28 mouse cellular contexts compared by ENCODE assay signal in the genomic region with DNA sequence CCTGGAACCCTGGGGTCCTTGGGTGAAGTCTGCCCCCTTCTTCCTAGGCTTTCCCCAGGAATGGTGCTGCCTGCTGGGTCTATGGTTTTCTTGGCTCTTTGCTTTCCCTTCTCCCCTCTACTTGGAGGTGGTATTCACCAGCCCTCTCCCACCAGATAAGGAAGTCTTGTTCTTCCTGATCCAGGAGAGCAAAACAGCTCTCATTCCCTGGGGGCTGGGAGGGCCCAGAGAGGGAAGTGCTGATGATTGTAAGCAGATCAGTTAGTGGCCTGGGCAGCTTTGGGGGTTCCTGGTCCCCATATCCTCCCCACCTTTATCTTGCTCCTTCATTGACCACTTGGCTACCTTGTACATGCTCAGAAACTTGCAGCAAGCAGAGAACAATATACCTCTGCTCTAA. TPM values are rescaled to one million over a fixed set of nuclear protein-coding genes. Genes with fewer than 3 reads are reported as not detected.
"Had no signal": no experiment of that assay in that cellular context is flagged by ENCODE, and none has a peak within 500 bp of the region (broad histone marks: within the 10 kb centered on the region; RNA-seq: fewer than 3 reads in every experiment).

No protein-coding gene starts in this region.

- H3K36me3 ChIP-seq: embryonic facial prominence, embryonic 10.5 days; embryonic facial prominence, embryonic 12.5 days; embryonic facial prominence, embryonic 13.5 days; embryonic facial prominence, embryonic 15.5 days; forebrain, embryonic 10.5 days; forebrain, embryonic 12.5 days; forebrain, embryonic 15.5 days had no signal

- H3K9ac ChIP-seq: embryonic facial prominence, embryonic 12.5 days; embryonic facial prominence, embryonic 13.5 days; embryonic facial prominence, embryonic 15.5 days; forebrain, embryonic 12.5 days; forebrain, embryonic 13.5 days; forebrain, embryonic 15.5 days; forebrain, postnatal 0 days had no signal

- H3K27ac ChIP-seq: embryonic facial prominence, embryonic 10.5 days; embryonic facial prominence, embryonic 12.5 days; embryonic facial prominence, embryonic 13.5 days; embryonic facial prominence, embryonic 15.5 days; forebrain, embryonic 10.5 days; forebrain, embryonic 12.5 days; forebrain, embryonic 13.5 days; forebrain, embryonic 15.5 days; gastrocnemius, adult 2 months had no signal

- ATAC-seq: forebrain, embryonic 13.5 days; forebrain, embryonic 14.5 days; forebrain, embryonic 15.5 days; forebrain, embryonic 16.5 days; forebrain, postnatal 0 days had no signal

- H3K4me2 ChIP-seq: embryonic facial prominence, embryonic 12.5 days; embryonic facial prominence, embryonic 13.5 days; embryonic facial prominence, embryonic 15.5 days; forebrain, embryonic 12.5 days; forebrain, embryonic 13.5 days; forebrain, embryonic 15.5 days had no signal

- H3K4me3 ChIP-seq: embryonic facial prominence, embryonic 10.5 days; embryonic facial prominence, embryonic 12.5 days; embryonic facial prominence, embryonic 13.5 days; embryonic facial prominence, embryonic 15.5 days; erythroblast, embryonic 14.5 days; forebrain, embryonic 10.5 days; forebrain, embryonic 12.5 days; forebrain, embryonic 13.5 days; forebrain, embryonic 15.5 days; gastrocnemius, adult 2 months had no signal

- DNase-seq: cerebellum, adult 18-20 months; cerebellum, adult 2 months; cerebellum, adult 8-10 months; cerebellum, adult 9-10 months; cerebellum, adult 9-11 months; cerebellum, postnatal 10 days; cerebellum, postnatal 14 days; cerebellum, postnatal 25 days; cerebellum, postnatal 36 days; embryo, embryonic 11 days; forebrain, postnatal 0 days; gastrocnemius, adult 2 months; gastrocnemius, postnatal 10 days; gastrocnemius, postnatal 14 days; gastrocnemius, postnatal 25 days; gastrocnemius, postnatal 36 days had no signal

- H3K9me3 ChIP-seq: embryonic facial prominence, embryonic 10.5 days; embryonic facial prominence, embryonic 12.5 days; embryonic facial prominence, embryonic 13.5 days; embryonic facial prominence, embryonic 15.5 days; forebrain, embryonic 10.5 days; forebrain, embryonic 12.5 days; forebrain, embryonic 13.5 days; forebrain, embryonic 15.5 days had no signal

- H3K4me1 ChIP-seq: embryonic facial prominence, embryonic 10.5 days; embryonic facial prominence, embryonic 12.5 days; embryonic facial prominence, embryonic 13.5 days; embryonic facial prominence, embryonic 15.5 days; forebrain, embryonic 10.5 days; forebrain, embryonic 12.5 days; forebrain, embryonic 13.5 days; forebrain, embryonic 15.5 days had no signal

RNA-seq across cellular contexts. Expression of a gene that starts 45.4 kb away (rescaled TPM):
- total RNA-seq: granulocyte monocyte progenitor cell, adult 5-6 weeks had no signal
